In the genomic region with DNA sequence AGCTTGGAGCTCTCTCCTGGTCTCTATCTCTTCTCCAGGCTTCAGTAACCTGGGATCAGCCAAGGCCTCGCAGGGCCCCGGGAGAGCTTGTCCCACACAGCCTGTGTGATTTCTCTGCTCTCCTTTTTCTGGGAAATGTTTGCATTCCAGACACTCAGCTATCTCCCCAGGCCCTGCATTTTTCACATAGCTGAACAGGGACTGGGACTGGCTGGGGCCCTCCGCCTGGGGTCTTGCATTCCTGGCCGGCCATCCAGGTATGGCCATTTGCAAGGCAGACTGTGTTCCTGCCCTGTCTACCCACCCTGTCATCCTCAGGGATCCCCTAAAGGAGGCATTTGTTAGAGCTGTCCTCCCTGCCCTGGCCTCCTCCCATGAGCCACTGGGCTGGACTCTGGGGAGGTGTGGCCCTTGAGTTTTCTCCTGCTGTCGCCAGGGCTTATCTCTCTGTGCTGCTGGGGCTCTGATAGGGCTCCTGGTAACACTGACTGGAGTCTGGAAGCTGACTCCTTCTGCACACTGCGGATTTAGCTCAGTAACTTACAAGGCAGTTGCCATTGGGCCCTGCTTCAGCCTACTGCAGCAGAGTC, we compare ENCODE assay signal across 9 mouse cellular contexts. TPM values are rescaled to one million over a fixed set of nuclear protein-coding genes. Genes with fewer than 3 reads are reported as not detected.
DNase-seq lines count a peak whose midpoint lies in the region; ATAC-seq and TF ChIP-seq lines count a peak whose summit lies in the region.
"Had no signal": no experiment of that assay in that cellular context is flagged by ENCODE, and none has a peak within 500 bp of the region (broad histone marks: within the 10 kb centered on the region; RNA-seq: fewer than 3 reads in every experiment).

No protein-coding gene starts in this region.

- H3K27me3 ChIP-seq in embryonic facial prominence, embryonic 14.5 days (replicated peaks; ENCODE audit: control insufficient read depth, insufficient read depth, low read length), result no peaks in the 10 kb centered on the region
- no peaks in the 10 kb centered on the region for H3K27me3 ChIP-seq in hindbrain, embryonic 16.5 days (replicated peaks; ENCODE audit: control insufficient read depth, insufficient read depth, low read length)
- H3K27me3 ChIP-seq in lung, embryonic 16.5 days (ENCODE audit: control insufficient read depth, insufficient read depth, low read depth, low read length), result no peaks in the 10 kb centered on the region

- no peak for ATAC-seq in embryonic facial prominence, embryonic 14.5 days (ENCODE audit: low read depth)
- ATAC-seq in hindbrain, embryonic 16.5 days, result no peak
- ATAC-seq in lung, embryonic 16.5 days (ENCODE audit: low read depth), result peak; percentile 67

- DNase-seq in ovary, adult 18-20 months (ENCODE audit: low spot score), result peak; percentile 71
- no peak for DNase-seq in ovary, postnatal 10 days (ENCODE audit: low spot score)
- DNase-seq in embryonic facial prominence, embryonic 14.5 days (ENCODE audit: low spot score), result peak; percentile 29
- DNase-seq in left cerebral cortex, adult 8-10 months (ENCODE audit: low spot score in 2 of 2), result no peak
- no peak for DNase-seq in left cerebral cortex, adult 2 months (ENCODE audit: extremely low spot score in 1 of 2, low spot score in 2 of 2)
- no peak for DNase-seq in urinary bladder, postnatal 10 days (ENCODE audit: low spot score)

- H3K27ac ChIP-seq in embryonic facial prominence, embryonic 14.5 days (replicated peaks; ENCODE audit: low read depth, low read length), result peak overlapping the region; percentile 68
- peak overlapping the region; percentile 39; the same call in 1 of the 2 replicates for H3K27ac ChIP-seq in hindbrain, embryonic 16.5 days (ENCODE audit: low read depth, low read length)
- H3K27ac ChIP-seq in lung, embryonic 16.5 days (ENCODE audit: low read length), result peak overlapping the region; percentile 94
- no peak overlapping the region for H3K27ac ChIP-seq in left cerebral cortex, adult 2 months

- no peak overlapping the region for H3K4me3 ChIP-seq in embryonic facial prominence, embryonic 14.5 days (ENCODE audit: low read depth, low read length)
- H3K4me3 ChIP-seq in hindbrain, embryonic 16.5 days (ENCODE audit: low read length), result no peak overlapping the region
- H3K4me3 ChIP-seq in lung, embryonic 16.5 days (ENCODE audit: low read length), result no peak overlapping the region
- no peak overlapping the region for H3K4me3 ChIP-seq in left cerebral cortex, adult 2 months

- H3K36me3 ChIP-seq in embryonic facial prominence, embryonic 14.5 days (ENCODE audit: control insufficient read depth, insufficient read depth, low read length), result no peaks in the 10 kb centered on the region
- no peaks in the 10 kb centered on the region for H3K36me3 ChIP-seq in hindbrain, embryonic 16.5 days (ENCODE audit: control insufficient read depth, insufficient read depth, low read length)
- peaks cover 13% of the 10 kb centered on the region for H3K36me3 ChIP-seq in lung, embryonic 16.5 days (ENCODE audit: control insufficient read depth, insufficient read depth, low read length)

- H3K9ac ChIP-seq in embryonic facial prominence, embryonic 14.5 days (ENCODE audit: low read depth, low read length), result 0 out of 2 replicates have a peak overlapping the region, but pooled peaks have one; percentile 8
- H3K9ac ChIP-seq in hindbrain, embryonic 16.5 days (ENCODE audit: low read depth, low read length), result peak overlapping the region; percentile 22
- peak overlapping the region; percentile 6 for H3K9ac ChIP-seq in lung, embryonic 16.5 days (ENCODE audit: low read length)

- no peak for TF ChIP-seq CTCF in left cerebral cortex, adult 2 months (IDR thresholded peaks at IDR 0.05)

- H3K9me3 ChIP-seq in embryonic facial prominence, embryonic 14.5 days (ENCODE audit: control insufficient read depth, low read length), result no peaks in the 10 kb centered on the region
- no peaks in the 10 kb centered on the region for H3K9me3 ChIP-seq in hindbrain, embryonic 16.5 days (ENCODE audit: control insufficient read depth, low read length)
- H3K9me3 ChIP-seq in lung, embryonic 16.5 days (ENCODE audit: control insufficient read depth, low read length), result peaks cover 6% of the 10 kb centered on the region

- no peak overlapping the region for H3K4me2 ChIP-seq in embryonic facial prominence, embryonic 14.5 days (ENCODE audit: low read depth, low read length)
- no peak overlapping the region for H3K4me2 ChIP-seq in hindbrain, embryonic 16.5 days (ENCODE audit: low read length)
- 0 out of 2 replicates have a peak overlapping the region, but pooled peaks have one; percentile 9 for H3K4me2 ChIP-seq in lung, embryonic 16.5 days (ENCODE audit: low read depth, low read length)

- 18% methylated on average over 6 of the region's 6 CpGs for WGBS in embryonic facial prominence, embryonic 14.5 days
- 33% methylated on average over 6 of the region's 6 CpGs for WGBS in hindbrain, embryonic 16.5 days
- 13% methylated on average over 6 of the region's 6 CpGs for WGBS in lung, embryonic 16.5 days

- H3K4me1 ChIP-seq in embryonic facial prominence, embryonic 14.5 days (ENCODE audit: control insufficient read depth, insufficient read depth, low read length), result peaks cover 20% of the 10 kb centered on the region
- H3K4me1 ChIP-seq in hindbrain, embryonic 16.5 days (ENCODE audit: control insufficient read depth, insufficient read depth, low read depth, low read length), result no peaks in the 10 kb centered on the region
- H3K4me1 ChIP-seq in lung, embryonic 16.5 days (replicated peaks; ENCODE audit: control insufficient read depth, insufficient read depth, low read length), result peaks cover 58% of the 10 kb centered on the region

- intact Hi-C loops in left cerebral cortex, adult 2 months (cut with DNase I), result no loop called here

RNA-seq across cellular contexts. Expression of a gene that starts 16.1 kb away (rescaled TPM):
- 0.08 and 0.54 TPM in 2 replicates for polyA plus RNA-seq in embryonic facial prominence, embryonic 14.5 days (2014; fragmentation: Nextera tagmentation; extraction: Ambion mirVana)
- polyA plus RNA-seq in hindbrain, embryonic 16.5 days (2015; fragmentation: Nextera tagmentation; extraction: Ambion mirVana), result 0.16 and 0.31 TPM in 2 replicates
- 0.83 and 2.0 TPM in 2 replicates for polyA plus RNA-seq in lung, embryonic 16.5 days (2015; fragmentation: Nextera tagmentation; extraction: Ambion mirVana)
- total RNA-seq in left cerebral cortex, adult 8-10 months (2022), result under 1 TPM; 0.07 to 0.89 (median 0.57) TPM
- under 1 TPM; 0.36 to 0.79 TPM for total RNA-seq in left cerebral cortex, adult 2 months (2021)
- total RNA-seq: neutrophil, adult 5-6 weeks had no signal

RNA-seq across cellular contexts. Expression of a gene that starts 18.2 kb away (rescaled TPM):
- polyA plus RNA-seq in embryonic facial prominence, embryonic 14.5 days (2014; fragmentation: Nextera tagmentation; extraction: Ambion mirVana), result 11.9 and 12.1 TPM in 2 replicates
- polyA plus RNA-seq in hindbrain, embryonic 16.5 days (2015; fragmentation: Nextera tagmentation; extraction: Ambion mirVana), result 1.3 and 2.1 TPM in 2 replicates
- 45.0 and 58.7 TPM in 2 replicates for polyA plus RNA-seq in lung, embryonic 16.5 days (2015; fragmentation: Nextera tagmentation; extraction: Ambion mirVana)
- 1 to 10 TPM; 2.5 to 5.2 (median 4.6) TPM for total RNA-seq in left cerebral cortex, adult 8-10 months (2022)
- total RNA-seq in left cerebral cortex, adult 2 months (2021), result 1 to 10 TPM; 2.3 to 3.6 TPM

RNA-seq across cellular contexts. Expression of a gene that starts 27.5 kb away (rescaled TPM):
- 21.2 and 26.8 TPM in 2 replicates for polyA plus RNA-seq in embryonic facial prominence, embryonic 14.5 days (2014; fragmentation: Nextera tagmentation; extraction: Ambion mirVana)
- 18.7 and 23.3 TPM in 2 replicates for polyA plus RNA-seq in hindbrain, embryonic 16.5 days (2015; fragmentation: Nextera tagmentation; extraction: Ambion mirVana)
- polyA plus RNA-seq in lung, embryonic 16.5 days (2015; fragmentation: Nextera tagmentation; extraction: Ambion mirVana), result 36.9 and 38.1 TPM in 2 replicates
- 10 to 100 TPM; 12.4 to 17.1 (median 14.5) TPM for total RNA-seq in left cerebral cortex, adult 8-10 months (2022)
- 10 to 100 TPM; 12.4 to 14.2 TPM for total RNA-seq in left cerebral cortex, adult 2 months (2021)

RNA-seq across cellular contexts. Expression of a gene that starts 28.6 kb away (rescaled TPM):
- 16.2 and 16.8 TPM in 2 replicates for polyA plus RNA-seq in embryonic facial prominence, embryonic 14.5 days (2014; fragmentation: Nextera tagmentation; extraction: Ambion mirVana)
- 9.0 and 12.6 TPM in 2 replicates for polyA plus RNA-seq in hindbrain, embryonic 16.5 days (2015; fragmentation: Nextera tagmentation; extraction: Ambion mirVana)
- polyA plus RNA-seq in lung, embryonic 16.5 days (2015; fragmentation: Nextera tagmentation; extraction: Ambion mirVana), result 21.6 and 22.0 TPM in 2 replicates
- total RNA-seq in left cerebral cortex, adult 8-10 months (2022), result 10 to 100 TPM; 18.2 to 18.9 (median 18.4) TPM
- total RNA-seq in left cerebral cortex, adult 2 months (2021), result 10 to 100 TPM; 18.1 to 18.8 TPM

RNA-seq across cellular contexts. Expression of a gene that starts 57.7 kb away (rescaled TPM):
- polyA plus RNA-seq in embryonic facial prominence, embryonic 14.5 days (2014; fragmentation: Nextera tagmentation; extraction: Ambion mirVana), result 16.5 and 20.2 TPM in 2 replicates
- 2.5 and 3.9 TPM in 2 replicates for polyA plus RNA-seq in hindbrain, embryonic 16.5 days (2015; fragmentation: Nextera tagmentation; extraction: Ambion mirVana)
- polyA plus RNA-seq in lung, embryonic 16.5 days (2015; fragmentation: Nextera tagmentation; extraction: Ambion mirVana), result 5.6 and 8.9 TPM in 2 replicates
- 1 to 10 TPM in 1 of 4 experiments, under 1 TPM in 2, not detected in 1; 0.78 to 1.6 (median 0.95) TPM for total RNA-seq in left cerebral cortex, adult 8-10 months (2022)
- under 1 TPM in 1 of 2 experiments, not detected in 1; 0.52 TPM for total RNA-seq in left cerebral cortex, adult 2 months (2021)

Comparison
In these comparisons a context has a peak if more than half of its experiments do, and no peak if none do; other contexts are left out.
1. DNase-seq: peak in ovary, adult 18-20 months (single experiment) and embryonic facial prominence, embryonic 14.5 days (single experiment); none in ovary, postnatal 10 days (single experiment), left cerebral cortex, adult 8-10 months (0 of 2), left cerebral cortex, adult 2 months (0 of 2) and urinary bladder, postnatal 10 days (single experiment).
2. Peak in every context shown above with its lines, with median percentiles within 50 percentile points of each other: H3K9ac ChIP-seq.